Mouse (Mus musculus) neural tube, embryonic 10.5 days (tissue): ENCODE measurements around the gene Ppme1.
A peak's percentile ranks its signal among the peaks of the same experiment; 100 is the strongest.

Experiments used
- DNase-seq: peaks from one replicate; pipeline ENCODE4 v3.0.0-alpha.2; 2017; ENCODE audit warnings: low spot score; ENCODE audit errors: extremely low spot score

Gene Ppme1

GRCm38 (mm10) chr7:100327514-100327913 lies 44.6 kb downstream of the Ppme1 start:
- DNase-seq, result no peak

- no peak for DNase-seq
These were observed 46.6 kb downstream of the Ppme1 start for GRCm38 (mm10) chr7:100325482-100325881.

GRCm38 (mm10) chr7:100323721-100324120 lies 48.4 kb downstream of the Ppme1 start:
- no peak for DNase-seq

- no peak for DNase-seq
These were observed 54.6 kb downstream of the Ppme1 start for GRCm38 (mm10) chr7:100317534-100317933.

- no peak for DNase-seq
These were observed 55.2 kb downstream of the Ppme1 start for GRCm38 (mm10) chr7:100316924-100317323.

GRCm38 (mm10) chr7:100312716-100313115 lies 59.4 kb downstream of the Ppme1 start:
- DNase-seq, result no peak

GRCm38 (mm10) chr7:100310290-100310689 lies 61.8 kb downstream of the Ppme1 start:
- DNase-seq, result no peak

GRCm38 (mm10) chr7:100309679-100310078 lies 62.4 kb downstream of the Ppme1 start:
- no peak for DNase-seq

- DNase-seq, result no peak
These were observed 62.9 kb downstream of the Ppme1 start for GRCm38 (mm10) chr7:100309216-100309615.

- no peak for DNase-seq
These were observed 64.0 kb downstream of the Ppme1 start for GRCm38 (mm10) chr7:100307872-100308653.

- DNase-seq, result no peak
These were observed 66.2 kb downstream of the Ppme1 start for GRCm38 (mm10) chr7:100305894-100306293.

- DNase-seq, result no peak
These were observed 69.8 kb downstream of the Ppme1 start for GRCm38 (mm10) chr7:100302316-100302715.

GRCm38 (mm10) chr7:100301390-100301789 lies 70.7 kb downstream of the Ppme1 start:
- DNase-seq, result no peak

GRCm38 (mm10) chr7:100298861-100299510 lies 73.1 kb downstream of the Ppme1 start:
- no peak for DNase-seq

GRCm38 (mm10) chr7:100296699-100297098 lies 75.4 kb downstream of the Ppme1 start:
- DNase-seq, result no peak

GRCm38 (mm10) chr7:100295745-100296144 lies 76.4 kb downstream of the Ppme1 start:
- no peak for DNase-seq

- peak; percentile 10 for DNase-seq
These were observed 78.6 kb downstream of the Ppme1 start for GRCm38 (mm10) chr7:100293546-100293945.

- DNase-seq, result peak; percentile 36
These were observed 83.5 kb downstream of the Ppme1 start for GRCm38 (mm10) chr7:100288622-100289021.

GRCm38 (mm10) chr7:100287748-100288578 lies 84.1 kb downstream of the Ppme1 start:
- peak; percentile 32 for DNase-seq

GRCm38 (mm10) chr7:100285383-100285782 lies 86.7 kb downstream of the Ppme1 start, which contains the start of gene P4ha3:
P4ha3 (plus strand) TSS chr7:100285520.
- peak; percentile 50 for DNase-seq

GRCm38 (mm10) chr7:100283298-100283697 lies 88.8 kb downstream of the Ppme1 start:
- DNase-seq, result no peak

- DNase-seq, result no peak
These were observed 90.5 kb downstream of the Ppme1 start for GRCm38 (mm10) chr7:100281596-100281995.
